Comparison of ENCODE assay signal across 19 mouse cellular contexts in the genomic region with DNA sequence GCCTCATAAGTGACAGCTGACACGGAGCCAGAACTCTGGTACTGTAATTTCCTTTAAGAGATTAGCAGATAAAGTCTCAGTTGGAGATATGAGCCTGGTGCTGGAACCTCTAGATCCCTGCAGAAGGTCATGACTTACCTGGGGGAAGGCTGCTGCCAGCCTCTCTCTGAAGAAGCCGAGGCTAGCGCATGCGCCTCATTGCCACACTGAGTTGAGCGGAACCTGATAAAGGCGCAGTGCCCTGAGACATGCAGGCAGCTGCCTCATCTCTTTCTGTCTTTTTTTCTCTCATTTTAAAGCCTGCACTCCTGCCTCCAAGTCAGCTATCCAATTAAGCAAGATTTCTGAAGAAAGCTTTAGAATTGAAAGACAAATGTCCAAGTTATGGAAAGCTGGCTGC.
DNase-seq lines count a peak whose midpoint lies in the region; ATAC-seq and TF ChIP-seq lines count a peak whose summit lies in the region.
"Had no signal": no experiment of that assay in that cellular context is flagged by ENCODE, and none has a peak within 500 bp of the region (broad histone marks: within the 10 kb centered on the region; RNA-seq: fewer than 3 reads in every experiment).

No protein-coding gene starts in this region.

- no peak for ATAC-seq in heart, embryonic 11.5 days (replicated peaks; ENCODE audit: insufficient number of reproducible peaks, low FRiP score, low TSS enrichment)
- ATAC-seq: forebrain, embryonic 16.5 days; intestine, embryonic 15.5 days had no signal

- H3K36me3 ChIP-seq in heart, embryonic 11.5 days (ENCODE audit: control insufficient read depth, insufficient read depth, low read length), result no peaks in the 10 kb centered on the region
- H3K36me3 ChIP-seq: embryonic facial prominence, embryonic 13.5 days; heart, embryonic 13.5 days; hindbrain, embryonic 12.5 days; intestine, embryonic 15.5 days had no signal

- H3K4me3 ChIP-seq in heart, embryonic 11.5 days (ENCODE audit: low read depth, low read length), result no peak overlapping the region
- H3K4me3 ChIP-seq in layer of hippocampus, adult 2 months, result peak overlapping the region; percentile 26
- H3K4me3 ChIP-seq: embryonic facial prominence, embryonic 13.5 days; gastrocnemius, adult 2 months; heart, embryonic 13.5 days; hindbrain, embryonic 12.5 days; intestine, embryonic 15.5 days had no signal

- no peak for DNase-seq in heart, postnatal 25 days (ENCODE audit: low spot score)
- peak in 1 of 2 experiments; percentile 23 for DNase-seq in layer of hippocampus, adult 2 months (ENCODE audit: low spot score in 2 of 2)
- DNase-seq in layer of hippocampus, adult 9-11 months, result no peak
- peak; percentile 6 for DNase-seq in right cerebral cortex, postnatal 4 days
- no peak for DNase-seq in right cerebral cortex, adult 2 months (ENCODE audit: low spot score in 2 of 2)
- no peak for DNase-seq in adrenal gland, postnatal 10 days
- DNase-seq: adrenal gland, adult 2 months; adrenal gland, postnatal 36 days; cerebellum, adult 11-12 months; cerebellum, adult 9-10 months; gastrocnemius, adult 2 months; gastrocnemius, postnatal 25 days; heart, postnatal 4 days had no signal

- no peak for TF ChIP-seq CTCF in layer of hippocampus, adult 2 months (conservative IDR thresholded peaks at IDR 0.05)

- 70% methylated on average over 6 of the region's 6 CpGs for WGBS in heart, embryonic 11.5 days (ENCODE audit: insufficient replicate concordance)

- 0 out of 2 replicates have a peak overlapping the region, but pooled peaks have one; percentile 10 for H3K9ac ChIP-seq in heart, embryonic 11.5 days (ENCODE audit: low read depth, low read length)
- H3K9ac ChIP-seq: embryonic facial prominence, embryonic 13.5 days; heart, embryonic 13.5 days; hindbrain, embryonic 12.5 days; intestine, embryonic 15.5 days had no signal

- no peaks in the 10 kb centered on the region for H3K9me3 ChIP-seq in heart, embryonic 11.5 days (replicated peaks; ENCODE audit: control insufficient read depth, low read length)
- H3K9me3 ChIP-seq: embryonic facial prominence, embryonic 13.5 days; heart, embryonic 13.5 days; hindbrain, embryonic 12.5 days; intestine, embryonic 15.5 days had no signal

- no peaks in the 10 kb centered on the region for H3K27me3 ChIP-seq in heart, embryonic 11.5 days (ENCODE audit: control insufficient read depth, insufficient read depth, low read length)
- H3K27me3 ChIP-seq: embryonic facial prominence, embryonic 13.5 days; heart, embryonic 13.5 days; hindbrain, embryonic 12.5 days; intestine, embryonic 15.5 days had no signal

- H3K4me1 ChIP-seq in heart, embryonic 11.5 days (ENCODE audit: control insufficient read depth, insufficient read depth, low read length), result no peaks in the 10 kb centered on the region
- H3K4me1 ChIP-seq: embryonic facial prominence, embryonic 13.5 days; heart, embryonic 13.5 days; hindbrain, embryonic 12.5 days; intestine, embryonic 15.5 days had no signal

- intact Hi-C loops in heart, postnatal 25 days (cut with DNase I), result no loop called here

- no peak overlapping the region for H3K27ac ChIP-seq in heart, embryonic 11.5 days (ENCODE audit: low read depth, low read length)
- H3K27ac ChIP-seq in layer of hippocampus, adult 2 months, result peak overlapping the region; percentile 67; the same call in 1 of the 2 replicates
- H3K27ac ChIP-seq: embryonic facial prominence, embryonic 13.5 days; gastrocnemius, adult 2 months; heart, embryonic 13.5 days; hindbrain, embryonic 12.5 days; intestine, embryonic 15.5 days had no signal

- no peak overlapping the region for H3K4me2 ChIP-seq in heart, embryonic 11.5 days
- H3K4me2 ChIP-seq: embryonic facial prominence, embryonic 13.5 days; heart, embryonic 13.5 days; hindbrain, embryonic 12.5 days; intestine, embryonic 15.5 days had no signal
